Mouse (Mus musculus): ENCODE data around the gene Dnajc17.

DNA sequence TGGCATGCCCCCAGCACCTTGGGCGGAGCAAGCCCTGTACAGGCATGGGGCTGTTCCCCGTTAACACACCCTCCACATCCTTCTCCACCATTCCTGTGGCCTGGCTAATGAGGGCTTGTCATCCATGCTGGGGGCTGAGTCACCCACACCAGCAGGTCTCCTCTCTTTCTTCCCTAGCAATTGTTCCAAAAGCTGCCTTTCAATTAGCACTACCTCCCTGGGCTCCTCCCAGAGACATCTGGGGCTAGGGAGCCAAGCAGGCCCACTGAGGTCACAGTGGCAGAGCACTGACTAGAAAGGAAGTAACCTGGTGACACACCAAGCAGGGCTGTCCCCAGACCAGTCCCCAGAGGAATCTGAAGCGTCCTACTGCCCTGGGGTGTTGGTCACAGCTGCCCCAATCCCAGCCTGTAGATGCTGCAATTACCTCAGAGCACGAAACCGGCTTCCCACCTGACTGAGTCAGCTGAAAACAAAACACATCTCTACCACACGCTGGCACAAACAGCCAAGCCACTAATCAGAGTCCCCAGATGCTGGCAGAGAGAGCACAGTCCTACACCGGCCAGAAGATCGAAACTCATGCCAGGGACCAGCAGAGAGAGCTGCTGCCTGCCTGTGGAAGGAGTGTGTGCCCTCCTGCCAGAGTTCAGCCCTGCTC lies 34.5 kb downstream of the Dnajc17 start, which contains the start of gene Gm14137:
- TF ChIP-seq CTCF (IDR thresholded peaks at IDR 0.05; ENCODE audit: borderline replicate concordance, insufficient read depth, low read depth, low read length) (no peak), POLR2A (IDR thresholded peaks at IDR 0.05; ENCODE audit: borderline replicate concordance, insufficient read depth, low read length) (no peak)

Measured in cerebellum, adult 2 months (tissue).